Mouse (Mus musculus): Measurements from ENCODE around the gene Gal3st3. TPM values are rescaled to one million over a fixed set of nuclear protein-coding genes. Genes with fewer than 3 reads are reported as not detected.

The Gal3st3 gene
- polyA plus RNA-seq, 1 experiment from 2014 or later: 4.4 TPM

- Histone ChIP-seq H3K36me3 (ENCODE audit: control insufficient read depth, insufficient read depth, low read length) (peaks cover 31% of the 10 kb centered on the region), H3K4me2 (replicated peaks; ENCODE audit: low read depth, low read length) (peak overlapping the region; percentile 53), H3K4me1 (ENCODE audit: control insufficient read depth, insufficient read depth, low read length) (peaks cover 25% of the 10 kb centered on the region), H3K4me3 (ENCODE audit: low read length) (peak overlapping the region; percentile 95), H3K27me3 (ENCODE audit: control insufficient read depth, insufficient read depth, low read length) (no peaks in the 10 kb centered on the region), H3K27ac (ENCODE audit: low read depth, low read length) (peak overlapping the region; percentile 65), H3K9me3 (ENCODE audit: control insufficient read depth, low read length) (no peaks in the 10 kb centered on the region), H3K9ac (ENCODE audit: low read depth, low read length) (peak overlapping the region; percentile 60)
- peak; percentile 41 for ATAC-seq (ENCODE audit: low FRiP score, low TSS enrichment)
- 7% methylated on average over 13 of the region's 13 CpGs for WGBS
Observed at GRCm38 (mm10) chr19:5295736-5296075, 2.4 kb upstream of the Gal3st3 start.

- Histone ChIP-seq H3K36me3 (ENCODE audit: control insufficient read depth, insufficient read depth, low read length) (peaks cover 23% of the 10 kb centered on the region), H3K9ac (ENCODE audit: low read depth, low read length) (no peak overlapping the region), H3K9me3 (ENCODE audit: control insufficient read depth, low read length) (no peaks in the 10 kb centered on the region), H3K4me3 (ENCODE audit: low read length) (no peak overlapping the region), H3K27me3 (ENCODE audit: control insufficient read depth, insufficient read depth, low read length) (no peaks in the 10 kb centered on the region), H3K27ac (ENCODE audit: low read depth, low read length) (no peak overlapping the region), H3K4me2 (replicated peaks; ENCODE audit: low read depth, low read length) (0 out of 2 replicates have a peak overlapping the region, but pooled peaks have one; percentile 53), H3K4me1 (ENCODE audit: control insufficient read depth, insufficient read depth, low read length) (peaks cover 25% of the 10 kb centered on the region)
- ATAC-seq (ENCODE audit: low FRiP score, low TSS enrichment): no peak
- WGBS: 28% methylated on average over 5 of the region's 5 CpGs
Observed at GRCm38 (mm10) chr19:5296630-5297029, 1.5 kb upstream of the Gal3st3 start.

- no peak overlapping the region for H3K9ac ChIP-seq (ENCODE audit: low read depth, low read length)
- ATAC-seq (ENCODE audit: low FRiP score, low TSS enrichment): no peak
- WGBS: 75% methylated on average over 6 of the region's 6 CpGs
- no peaks in the 10 kb centered on the region for H3K27me3 ChIP-seq (ENCODE audit: control insufficient read depth, insufficient read depth, low read length)
- H3K27ac ChIP-seq (ENCODE audit: low read depth, low read length): no peak overlapping the region
- no peak overlapping the region for H3K4me3 ChIP-seq (ENCODE audit: low read length)
- H3K4me1 ChIP-seq (ENCODE audit: control insufficient read depth, insufficient read depth, low read length): peaks cover 15% of the 10 kb centered on the region
- H3K9me3 ChIP-seq (ENCODE audit: control insufficient read depth, low read length): no peaks in the 10 kb centered on the region
- no peak overlapping the region for H3K4me2 ChIP-seq (replicated peaks; ENCODE audit: low read depth, low read length)
- no peaks in the 10 kb centered on the region for H3K36me3 ChIP-seq (ENCODE audit: control insufficient read depth, insufficient read depth, low read length)
Observed at GRCm38 (mm10) chr19:5300588-5300987, 2.5 kb downstream of the Gal3st3 start.

- Histone ChIP-seq H3K9me3 (ENCODE audit: control insufficient read depth, low read length) (peaks cover 7% of the 10 kb centered on the region), H3K36me3 (ENCODE audit: control insufficient read depth, insufficient read depth, low read length) (no peaks in the 10 kb centered on the region), H3K27ac (ENCODE audit: low read depth, low read length) (no peak overlapping the region), H3K4me1 (ENCODE audit: control insufficient read depth, insufficient read depth, low read length) (0 out of 2 replicates have a peak, but pooled peaks cover 7% of the 10 kb centered on the region), H3K27me3 (ENCODE audit: control insufficient read depth, insufficient read depth, low read length) (0 out of 2 replicates have a peak, but pooled peaks cover 3% of the 10 kb centered on the region), H3K9ac (ENCODE audit: low read depth, low read length) (no peak overlapping the region), H3K4me2 (replicated peaks; ENCODE audit: low read depth, low read length) (no peak overlapping the region), H3K4me3 (ENCODE audit: low read length) (no peak overlapping the region)
- WGBS: 19% methylated on average over 4 of the region's 4 CpGs
- ATAC-seq (ENCODE audit: low FRiP score, low TSS enrichment): peak; percentile 44; the same call in 1 of the 2 replicates
Observed at GRCm38 (mm10) chr19:5302455-5302854, 4.3 kb downstream of the Gal3st3 start.

GRCm38 (mm10) chr19:5306279-5306678 is 8.1 kb downstream of the Gal3st3 start:
- no peak overlapping the region for H3K27ac ChIP-seq (ENCODE audit: low read depth, low read length)
- H3K27me3 ChIP-seq (ENCODE audit: control insufficient read depth, insufficient read depth, low read length): 0 out of 2 replicates have a peak, but pooled peaks cover 3% of the 10 kb centered on the region
- H3K36me3 ChIP-seq (ENCODE audit: control insufficient read depth, insufficient read depth, low read length): no peaks in the 10 kb centered on the region
- no peak overlapping the region for H3K4me3 ChIP-seq (ENCODE audit: low read length)
- no peak for ATAC-seq (ENCODE audit: low FRiP score, low TSS enrichment)
- no peaks in the 10 kb centered on the region for H3K4me1 ChIP-seq (ENCODE audit: control insufficient read depth, insufficient read depth, low read length)
- no peak overlapping the region for H3K4me2 ChIP-seq (replicated peaks; ENCODE audit: low read depth, low read length)
- H3K9me3 ChIP-seq (ENCODE audit: control insufficient read depth, low read length): peaks cover 7% of the 10 kb centered on the region
- 91% methylated on average over 6 of the region's 6 CpGs for WGBS
- no peak overlapping the region for H3K9ac ChIP-seq (ENCODE audit: low read depth, low read length)

GRCm38 (mm10) chr19:5306968-5307734 is 9.0 kb downstream of the Gal3st3 start:
- no peak overlapping the region for H3K27ac ChIP-seq (ENCODE audit: low read depth, low read length)
- peak overlapping the region; percentile 16; the same call in 1 of the 2 replicates for H3K4me3 ChIP-seq (ENCODE audit: low read length)
- no peaks in the 10 kb centered on the region for H3K36me3 ChIP-seq (ENCODE audit: control insufficient read depth, insufficient read depth, low read length)
- no peak for ATAC-seq (ENCODE audit: low FRiP score, low TSS enrichment)
- 0 out of 2 replicates have a peak overlapping the region, but pooled peaks have one; percentile 13 for H3K9ac ChIP-seq (ENCODE audit: low read depth, low read length)
- peak overlapping the region; percentile 33 for H3K4me2 ChIP-seq (replicated peaks; ENCODE audit: low read depth, low read length)
- 0 out of 2 replicates have a peak, but pooled peaks cover 3% of the 10 kb centered on the region for H3K27me3 ChIP-seq (ENCODE audit: control insufficient read depth, insufficient read depth, low read length)
- peaks cover 7% of the 10 kb centered on the region for H3K9me3 ChIP-seq (ENCODE audit: control insufficient read depth, low read length)
- no peaks in the 10 kb centered on the region for H3K4me1 ChIP-seq (ENCODE audit: control insufficient read depth, insufficient read depth, low read length)
- 50% methylated on average over 98 of the region's 98 CpGs for WGBS

- Histone ChIP-seq H3K36me3 (ENCODE audit: control insufficient read depth, insufficient read depth, low read length) (no peaks in the 10 kb centered on the region), H3K9me3 (ENCODE audit: control insufficient read depth, low read length) (peaks cover 7% of the 10 kb centered on the region), H3K27me3 (ENCODE audit: control insufficient read depth, insufficient read depth, low read length) (0 out of 2 replicates have a peak, but pooled peaks cover 3% of the 10 kb centered on the region), H3K4me1 (ENCODE audit: control insufficient read depth, insufficient read depth, low read length) (no peaks in the 10 kb centered on the region), H3K9ac (ENCODE audit: low read depth, low read length) (no peak overlapping the region), H3K4me2 (replicated peaks; ENCODE audit: low read depth, low read length) (no peak overlapping the region), H3K27ac (ENCODE audit: low read depth, low read length) (no peak overlapping the region), H3K4me3 (ENCODE audit: low read length) (no peak overlapping the region)
- 84% methylated on average over 7 of the region's 7 CpGs for WGBS
- no peak for ATAC-seq (ENCODE audit: low FRiP score, low TSS enrichment)
Observed at GRCm38 (mm10) chr19:5309025-5309424, 10.9 kb downstream of the Gal3st3 start.

GRCm38 (mm10) chr19:5313189-5313588 is 15.1 kb downstream of the Gal3st3 start:
- Histone ChIP-seq H3K36me3 (ENCODE audit: control insufficient read depth, insufficient read depth, low read length) (no peaks in the 10 kb centered on the region), H3K27me3 (ENCODE audit: control insufficient read depth, insufficient read depth, low read length) (no peaks in the 10 kb centered on the region), H3K4me3 (ENCODE audit: low read length) (no peak overlapping the region), H3K9me3 (ENCODE audit: control insufficient read depth, low read length) (no peaks in the 10 kb centered on the region; the same call in 1 of the 2 replicates), H3K27ac (ENCODE audit: low read depth, low read length) (no peak overlapping the region), H3K9ac (ENCODE audit: low read depth, low read length) (no peak overlapping the region), H3K4me2 (replicated peaks; ENCODE audit: low read depth, low read length) (no peak overlapping the region), H3K4me1 (ENCODE audit: control insufficient read depth, insufficient read depth, low read length) (no peaks in the 10 kb centered on the region)
- no peak for ATAC-seq (ENCODE audit: low FRiP score, low TSS enrichment)
- 86% methylated on average over 8 of the region's 8 CpGs for WGBS

GRCm38 (mm10) chr19:5323801-5324200 is 25.7 kb downstream of the Gal3st3 start:
- 0 out of 2 replicates have a peak, but pooled peaks have one; percentile 46 for ATAC-seq (ENCODE audit: low FRiP score, low TSS enrichment)
- Histone ChIP-seq H3K9me3 (ENCODE audit: control insufficient read depth, low read length) (no peaks in the 10 kb centered on the region), H3K4me2 (replicated peaks; ENCODE audit: low read depth, low read length) (peak overlapping the region; percentile 21; the same call in 1 of the 2 replicates), H3K27ac (ENCODE audit: low read depth, low read length) (no peak overlapping the region), H3K9ac (ENCODE audit: low read depth, low read length) (no peak overlapping the region), H3K4me3 (ENCODE audit: low read length) (no peak overlapping the region), H3K4me1 (ENCODE audit: control insufficient read depth, insufficient read depth, low read length) (no peaks in the 10 kb centered on the region), H3K27me3 (ENCODE audit: control insufficient read depth, insufficient read depth, low read length) (no peaks in the 10 kb centered on the region), H3K36me3 (ENCODE audit: control insufficient read depth, insufficient read depth, low read length) (no peaks in the 10 kb centered on the region)
- 37% methylated on average over 17 of the region's 17 CpGs for WGBS

Measured in kidney, embryonic 14.5 days (tissue).